Mouse (Mus musculus): ENCODE measurements around the gene Reep3. TPM values are rescaled to one million over a fixed set of nuclear protein-coding genes. Genes with fewer than 3 reads are reported as not detected.

The Reep3 gene
- polyA plus RNA-seq, 1 experiment: 14.7 TPM

GRCm38 (mm10) chr10:67079030-67079429, 17.7 kb downstream of the Reep3 start:
- H3K27me3 ChIP-seq (ENCODE audit: control insufficient read depth, insufficient read depth, insufficient read length): no peaks in the 10 kb centered on the region
- peaks cover 19% of the 10 kb centered on the region for H3K79me3 ChIP-seq (ENCODE audit: low read depth)
- H3K79me2 ChIP-seq (ENCODE audit: control insufficient read depth, insufficient read depth): peaks cover 56% of the 10 kb centered on the region
- H3ac ChIP-seq (ENCODE audit: control insufficient read depth, insufficient read length, low read depth): no peak overlapping the region
- H3K36me3 ChIP-seq (ENCODE audit: control insufficient read depth, insufficient read depth): no peaks in the 10 kb centered on the region
- TF ChIP-seq CTCF (IDR thresholded peaks at IDR 0.05; ENCODE audit: control insufficient read depth, insufficient read depth, insufficient read length) (no peak), FOSL1 (IDR thresholded peaks at IDR 0.05; ENCODE audit: insufficient read depth, low read length, poor library complexity, severe bottlenecking) (no peak), MYOD1 (IDR thresholded peaks at IDR 0.05; ENCODE audit: control insufficient read depth, insufficient read length, low read depth) (no peak), MAX (IDR thresholded peaks at IDR 0.05) (no peak), CEBPB (IDR thresholded peaks at IDR 0.05; ENCODE audit: low read depth) (no peak), MYOG (IDR thresholded peaks at IDR 0.05; ENCODE audit: control insufficient read depth, extremely low read depth, insufficient read length) (no peak), USF1 (IDR thresholded peaks at IDR 0.05; ENCODE audit: low read depth) (no peak)
- no peak overlapping the region for H3K4me3 ChIP-seq (ENCODE audit: insufficient read depth, poor library complexity, severe bottlenecking)

- peaks cover 48% of the 10 kb centered on the region for H3K79me2 ChIP-seq (ENCODE audit: control insufficient read depth, insufficient read depth)
- no peaks in the 10 kb centered on the region for H3K27me3 ChIP-seq (ENCODE audit: control insufficient read depth, insufficient read depth, insufficient read length)
- H3K79me3 ChIP-seq (ENCODE audit: low read depth): peaks cover 36% of the 10 kb centered on the region
- no peak overlapping the region for H3ac ChIP-seq (ENCODE audit: control insufficient read depth, insufficient read length, low read depth)
- H3K36me3 ChIP-seq (ENCODE audit: control insufficient read depth, insufficient read depth): no peaks in the 10 kb centered on the region
- TF ChIP-seq MYOG (IDR thresholded peaks at IDR 0.05; ENCODE audit: control insufficient read depth, extremely low read depth, insufficient read length) (no peak), FOSL1 (IDR thresholded peaks at IDR 0.05; ENCODE audit: insufficient read depth, low read length, poor library complexity, severe bottlenecking) (no peak), CEBPB (IDR thresholded peaks at IDR 0.05; ENCODE audit: low read depth) (no peak), CTCF (IDR thresholded peaks at IDR 0.05; ENCODE audit: control insufficient read depth, insufficient read depth, insufficient read length) (no peak), USF1 (IDR thresholded peaks at IDR 0.05; ENCODE audit: low read depth) (no peak), MYOD1 (IDR thresholded peaks at IDR 0.05; ENCODE audit: control insufficient read depth, insufficient read length, low read depth) (no peak), MAX (IDR thresholded peaks at IDR 0.05) (no peak)
- no peak overlapping the region for H3K4me3 ChIP-seq (ENCODE audit: insufficient read depth, poor library complexity, severe bottlenecking)
Observed at GRCm38 (mm10) chr10:67075931-67076878, 20.5 kb downstream of the Reep3 start.

DNA sequence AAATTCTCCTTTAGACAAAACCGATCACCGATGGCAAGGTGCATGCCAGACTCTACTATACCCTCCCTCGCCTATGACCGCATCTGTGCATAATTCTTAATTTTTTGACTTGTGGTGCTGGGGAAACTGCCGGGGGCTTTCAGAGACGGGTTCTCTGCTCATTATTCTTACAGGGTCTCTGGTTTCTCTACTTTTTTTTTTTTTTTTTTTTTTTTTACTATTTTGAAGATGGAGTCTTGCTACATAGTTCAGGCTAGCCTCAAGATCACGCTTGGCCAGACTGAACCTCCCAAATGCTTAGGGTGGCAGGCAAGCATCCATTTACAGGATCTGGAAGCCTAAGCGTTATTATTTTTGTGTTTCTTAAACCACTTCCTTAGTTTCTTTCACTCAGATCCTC, 23.2 kb downstream of the Reep3 start:
- Histone ChIP-seq H3K79me3 (ENCODE audit: low read depth) (peaks cover 40% of the 10 kb centered on the region), H3K79me2 (ENCODE audit: control insufficient read depth, insufficient read depth) (peaks cover 53% of the 10 kb centered on the region), H3K27me3 (ENCODE audit: control insufficient read depth, insufficient read depth, insufficient read length) (no peaks in the 10 kb centered on the region), H3K4me3 (ENCODE audit: insufficient read depth, poor library complexity, severe bottlenecking) (no peak overlapping the region), H3K36me3 (ENCODE audit: control insufficient read depth, insufficient read depth) (no peaks in the 10 kb centered on the region), H3ac (ENCODE audit: control insufficient read depth, insufficient read length, low read depth) (no peak overlapping the region)
- TF ChIP-seq USF1 (IDR thresholded peaks at IDR 0.05; ENCODE audit: low read depth) (no peak), MAX (IDR thresholded peaks at IDR 0.05) (no peak), MYOG (IDR thresholded peaks at IDR 0.05; ENCODE audit: control insufficient read depth, extremely low read depth, insufficient read length) (no peak), FOSL1 (IDR thresholded peaks at IDR 0.05; ENCODE audit: insufficient read depth, low read length, poor library complexity, severe bottlenecking) (no peak), MYOD1 (IDR thresholded peaks at IDR 0.05; ENCODE audit: control insufficient read depth, insufficient read length, low read depth) (no peak), CEBPB (IDR thresholded peaks at IDR 0.05; ENCODE audit: low read depth) (no peak), CTCF (IDR thresholded peaks at IDR 0.05; ENCODE audit: control insufficient read depth, insufficient read depth, insufficient read length) (no peak)

DNA sequence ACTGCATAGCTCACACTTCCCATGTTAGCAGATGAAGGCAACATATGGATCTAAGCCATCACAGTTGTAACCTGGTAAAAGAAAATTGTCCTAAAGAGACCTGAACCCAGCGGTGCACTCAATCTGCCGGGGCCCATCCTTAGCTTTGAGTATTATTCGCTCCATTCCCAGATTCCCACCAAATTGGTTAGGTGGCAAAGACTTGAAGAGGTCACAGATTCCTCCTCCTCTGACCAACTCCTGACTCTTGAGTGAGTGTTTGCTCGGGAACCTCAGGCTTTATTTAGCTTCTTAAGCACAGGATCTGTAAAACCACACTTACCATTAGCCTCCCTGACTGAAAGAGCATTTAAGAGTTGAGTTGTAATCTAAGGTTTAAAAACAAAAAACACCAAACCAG, 24.1 kb downstream of the Reep3 start:
- Histone ChIP-seq H3K79me3 (ENCODE audit: low read depth) (peaks cover 40% of the 10 kb centered on the region), H3ac (ENCODE audit: control insufficient read depth, insufficient read length, low read depth) (no peak overlapping the region), H3K4me3 (ENCODE audit: insufficient read depth, poor library complexity, severe bottlenecking) (no peak overlapping the region), H3K79me2 (ENCODE audit: control insufficient read depth, insufficient read depth) (peaks cover 58% of the 10 kb centered on the region), H3K27me3 (ENCODE audit: control insufficient read depth, insufficient read depth, insufficient read length) (no peaks in the 10 kb centered on the region), H3K36me3 (ENCODE audit: control insufficient read depth, insufficient read depth) (no peaks in the 10 kb centered on the region)
- TF ChIP-seq MYOG (IDR thresholded peaks at IDR 0.05; ENCODE audit: control insufficient read depth, extremely low read depth, insufficient read length) (no peak), USF1 (IDR thresholded peaks at IDR 0.05; ENCODE audit: low read depth) (no peak), CEBPB (IDR thresholded peaks at IDR 0.05; ENCODE audit: low read depth) (no peak), FOSL1 (IDR thresholded peaks at IDR 0.05; ENCODE audit: insufficient read depth, low read length, poor library complexity, severe bottlenecking) (no peak), CTCF (IDR thresholded peaks at IDR 0.05; ENCODE audit: control insufficient read depth, insufficient read depth, insufficient read length) (no peak)

DNA sequence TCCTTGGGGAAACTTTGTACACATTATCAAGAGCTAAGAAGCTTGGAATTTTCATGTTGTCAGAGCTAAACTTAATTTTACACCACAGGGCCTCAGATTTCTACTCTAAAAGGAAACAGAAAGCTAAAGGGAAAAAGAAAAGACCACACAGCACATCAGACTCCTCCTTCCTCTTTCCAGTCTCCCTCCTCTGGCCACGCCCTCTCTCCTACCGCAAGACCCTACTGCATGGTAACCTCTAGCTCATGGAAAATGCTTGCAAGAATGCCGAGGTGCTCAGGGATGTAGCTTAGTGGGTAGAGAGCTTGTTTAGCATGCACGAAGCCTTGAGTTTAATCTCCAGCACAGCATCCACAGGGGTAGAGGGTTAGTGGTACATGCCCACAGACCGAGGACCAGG, 24.9 kb downstream of the Reep3 start:
- Histone ChIP-seq H3K36me3 (ENCODE audit: control insufficient read depth, insufficient read depth) (no peaks in the 10 kb centered on the region), H3K79me3 (ENCODE audit: low read depth) (peaks cover 40% of the 10 kb centered on the region), H3K79me2 (ENCODE audit: control insufficient read depth, insufficient read depth) (peaks cover 63% of the 10 kb centered on the region), H3K27me3 (ENCODE audit: control insufficient read depth, insufficient read depth, insufficient read length) (no peaks in the 10 kb centered on the region), H3K4me3 (ENCODE audit: insufficient read depth, poor library complexity, severe bottlenecking) (no peak overlapping the region), H3ac (ENCODE audit: control insufficient read depth, insufficient read length, low read depth) (no peak overlapping the region)
- no peak for TF ChIP-seq MAX (IDR thresholded peaks at IDR 0.05)
- no peak for TF ChIP-seq MYOG (IDR thresholded peaks at IDR 0.05; ENCODE audit: control insufficient read depth, extremely low read depth, insufficient read length)
- TF ChIP-seq CEBPB (IDR thresholded peaks at IDR 0.05; ENCODE audit: low read depth): no peak
- TF ChIP-seq CTCF (IDR thresholded peaks at IDR 0.05; ENCODE audit: control insufficient read depth, insufficient read depth, insufficient read length): no peak
- no peak for TF ChIP-seq FOSL1 (IDR thresholded peaks at IDR 0.05; ENCODE audit: insufficient read depth, low read length, poor library complexity, severe bottlenecking)
- no peak for TF ChIP-seq USF1 (IDR thresholded peaks at IDR 0.05; ENCODE audit: low read depth)
- no peak for TF ChIP-seq MYOD1 (IDR thresholded peaks at IDR 0.05; ENCODE audit: control insufficient read depth, insufficient read length, low read depth)
